Mouse (Mus musculus): ENCODE measurements around the gene Srgap2.

DNA sequence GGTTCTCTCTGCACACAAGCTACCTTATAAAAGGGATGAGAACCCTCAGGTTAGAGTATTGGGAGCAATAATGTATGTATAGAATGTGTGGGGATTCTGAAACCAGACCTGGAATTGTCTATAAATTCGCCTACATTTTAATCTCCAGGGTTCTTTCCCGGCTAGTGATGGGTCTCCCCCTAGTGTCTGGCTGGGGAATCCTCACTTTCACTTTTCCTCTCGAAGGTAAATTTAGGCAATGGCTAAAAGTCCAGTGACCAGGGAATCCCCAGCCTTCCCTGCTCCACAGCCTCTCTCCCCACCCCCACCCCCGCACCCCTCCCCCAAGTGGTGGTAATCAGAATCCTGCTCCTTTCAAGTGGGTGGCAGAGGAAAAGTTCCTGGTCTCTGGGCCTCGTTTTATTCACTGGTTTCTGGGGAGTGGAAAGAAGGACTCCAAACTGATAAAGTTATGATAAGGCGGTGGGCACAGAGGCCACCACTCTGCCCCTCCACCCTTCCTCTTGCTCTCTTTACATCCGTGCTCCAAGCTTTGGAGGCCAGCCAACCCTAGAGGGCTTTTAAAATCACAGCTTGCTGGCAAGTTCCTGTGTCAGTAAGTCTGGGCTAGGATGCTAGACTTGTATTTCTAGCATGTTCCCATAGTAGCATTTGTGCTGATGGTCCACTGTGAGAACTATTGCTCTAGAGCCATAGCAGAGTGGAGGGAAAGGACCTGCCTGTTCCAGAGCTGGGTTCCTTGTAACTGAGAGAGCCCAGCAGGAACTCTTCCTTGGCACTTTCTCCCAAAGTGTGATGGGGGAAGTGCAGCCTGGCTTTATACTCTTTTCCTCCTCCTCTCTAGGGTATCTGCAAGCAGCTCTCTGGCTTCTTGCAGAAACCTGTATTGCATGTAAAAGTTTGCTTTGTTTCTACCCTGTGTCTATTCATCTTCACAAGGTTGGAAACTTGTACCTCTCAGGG is 280.4 kb downstream of the Srgap2 start:
- TF ChIP-seq TAL1 (IDR thresholded peaks at IDR 0.05; ENCODE audit: low read length), result no peak
- no peak for TF ChIP-seq GATA1 (IDR thresholded peaks at IDR 0.05; ENCODE audit: low read length)

Data from erythroblast, embryonic 14.5 days (primary cell).